Mouse (Mus musculus): ENCODE data around the gene Rassf2. TPM values are rescaled to one million over a fixed set of nuclear protein-coding genes. Genes with fewer than 3 reads are reported as not detected.
A peak's percentile ranks its signal among the peaks of the same experiment; 100 is the strongest.

Gene Rassf2
- total RNA-seq, 1 experiment from 2014 or later, result 49.3 TPM

DNA sequence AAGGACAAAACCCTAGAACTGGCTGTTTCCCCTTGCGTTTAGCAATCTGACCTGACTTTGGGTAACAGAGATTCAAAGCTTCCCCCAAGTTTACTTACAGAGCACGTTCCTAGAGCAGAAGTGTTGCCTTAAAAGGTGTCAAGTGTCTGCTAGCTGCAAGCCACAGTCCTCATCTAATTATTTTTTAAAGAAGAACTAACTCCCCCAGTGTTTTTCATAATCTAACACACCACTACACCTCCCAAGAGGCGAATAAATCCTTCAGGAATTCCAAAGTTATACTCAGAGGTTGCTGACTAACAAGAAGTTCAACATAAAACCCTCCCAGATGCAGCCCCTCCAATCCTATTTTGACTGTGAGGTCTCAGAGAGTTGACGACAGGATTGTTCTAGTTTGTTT lies 21.9 kb downstream of the Rassf2 start:
- ATAC-seq (replicated peaks; ENCODE audit: low read depth, poor library complexity, severe bottlenecking), result no peak

DNA sequence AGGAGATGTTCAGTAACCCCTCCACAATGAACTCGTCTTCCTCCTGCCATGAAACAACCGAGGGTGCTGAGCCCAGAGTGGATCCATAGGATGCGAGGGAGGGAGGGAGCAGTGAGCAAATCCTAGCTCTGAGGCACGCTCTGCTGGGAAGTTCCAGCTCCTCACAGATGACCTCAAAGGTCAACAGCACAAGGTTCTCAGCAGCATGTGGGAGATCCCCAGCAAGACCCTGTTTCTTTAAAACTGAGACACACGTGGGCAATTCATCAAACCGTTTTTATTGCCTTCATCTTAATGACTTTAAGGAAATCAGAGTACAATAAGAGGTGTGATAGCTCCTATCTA lies 22.6 kb downstream of the Rassf2 start:
- ATAC-seq (replicated peaks; ENCODE audit: low read depth, poor library complexity, severe bottlenecking), result no peak

DNA sequence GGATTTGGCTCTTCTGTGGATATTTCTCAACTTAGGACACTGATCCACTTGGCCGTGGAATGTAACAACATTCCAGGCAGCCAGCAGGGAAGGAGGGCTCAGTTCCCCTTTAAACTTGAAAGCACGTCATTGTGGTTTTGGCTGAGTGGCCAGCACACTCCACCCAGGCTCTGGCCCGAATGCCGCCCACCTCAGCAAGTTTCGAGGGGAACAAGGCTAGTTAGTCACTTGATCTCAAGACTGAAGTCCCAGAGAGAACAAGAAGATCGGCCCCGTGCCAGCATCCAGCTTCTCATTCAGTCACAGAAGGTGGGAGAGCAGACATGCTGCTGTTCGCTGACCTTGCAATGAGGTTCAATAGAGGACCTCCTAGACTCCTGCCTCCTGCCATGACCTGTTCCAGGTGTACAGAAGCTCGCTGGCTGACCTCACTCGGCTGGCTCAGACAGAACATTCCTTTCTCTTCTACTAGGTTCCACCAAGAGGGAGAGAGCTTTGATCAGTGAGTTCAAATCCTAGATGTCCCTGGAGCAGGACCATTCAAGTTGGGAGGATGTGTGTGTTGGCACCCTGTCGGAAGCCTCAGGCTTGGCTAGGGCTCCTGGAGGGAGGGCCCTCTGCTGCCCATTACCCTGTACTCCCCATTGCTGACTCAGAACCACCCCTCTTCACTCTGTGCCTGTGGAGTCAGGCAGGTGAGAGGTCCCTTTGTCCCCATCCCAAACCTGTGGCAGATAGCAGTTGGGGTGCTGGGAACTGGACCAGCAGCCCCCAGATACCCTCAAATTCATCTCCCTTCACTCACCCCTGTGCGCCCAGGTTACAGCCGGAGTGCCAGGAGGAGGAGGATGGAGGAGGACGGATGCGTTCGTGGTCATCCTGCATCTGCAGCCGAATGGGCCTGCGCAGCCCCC lies 23.2 kb downstream of the Rassf2 start:
- peak; percentile 87 for ATAC-seq (replicated peaks; ENCODE audit: low read depth, poor library complexity, severe bottlenecking)

DNA sequence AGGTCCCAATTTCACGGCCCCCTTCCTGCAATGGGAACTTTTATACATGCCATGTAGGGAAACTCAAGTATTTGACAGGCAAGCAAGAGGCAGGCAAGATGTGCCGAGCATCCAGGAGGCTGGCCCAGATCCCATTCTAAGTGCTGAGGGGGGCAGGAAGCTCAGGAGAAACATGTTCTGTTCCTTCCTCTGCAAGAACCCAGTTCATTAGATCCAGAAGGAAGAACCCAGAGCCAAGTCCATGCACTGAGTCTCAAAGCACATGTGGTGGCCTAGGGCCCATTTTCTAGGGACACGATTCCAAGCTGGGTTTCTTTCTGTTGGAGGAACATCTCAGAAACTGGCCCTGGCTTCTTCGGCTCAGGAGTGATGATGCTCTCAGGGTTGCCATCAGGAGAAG lies 24.6 kb downstream of the Rassf2 start:
- ATAC-seq (replicated peaks; ENCODE audit: low read depth, poor library complexity, severe bottlenecking), result no peak

DNA sequence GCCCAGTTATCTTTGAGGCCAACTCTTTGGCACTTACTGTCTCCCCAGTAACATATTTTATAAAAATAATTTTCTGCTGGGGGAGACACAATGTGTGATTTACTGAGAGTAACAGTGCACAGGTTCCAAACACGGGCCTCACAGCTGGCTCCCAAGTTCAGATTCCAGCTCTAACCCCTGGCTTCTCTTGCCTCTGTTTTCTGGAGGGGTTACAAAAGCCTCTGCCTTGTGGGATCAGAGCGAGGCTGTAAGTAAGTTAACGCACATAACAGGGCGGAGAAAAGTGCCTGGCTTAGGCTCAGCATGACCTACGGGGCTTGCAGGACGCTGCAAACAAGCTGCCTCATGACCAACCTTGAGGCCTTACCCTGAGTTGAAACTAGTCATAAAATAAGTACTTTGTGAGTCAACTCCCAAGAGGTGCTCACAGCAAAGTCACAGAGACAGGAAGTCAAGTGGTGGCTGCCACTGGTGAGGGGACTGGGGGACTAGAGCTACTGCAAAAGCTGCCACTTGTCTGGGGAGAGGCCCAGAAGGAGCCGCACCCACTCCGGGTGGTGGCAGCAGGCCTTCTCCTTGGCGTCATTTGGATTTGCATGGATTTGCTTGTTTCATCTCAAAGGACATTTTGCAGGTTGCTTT lies 25.4 kb downstream of the Rassf2 start:
- no peak for ATAC-seq (replicated peaks; ENCODE audit: low read depth, poor library complexity, severe bottlenecking)

DNA sequence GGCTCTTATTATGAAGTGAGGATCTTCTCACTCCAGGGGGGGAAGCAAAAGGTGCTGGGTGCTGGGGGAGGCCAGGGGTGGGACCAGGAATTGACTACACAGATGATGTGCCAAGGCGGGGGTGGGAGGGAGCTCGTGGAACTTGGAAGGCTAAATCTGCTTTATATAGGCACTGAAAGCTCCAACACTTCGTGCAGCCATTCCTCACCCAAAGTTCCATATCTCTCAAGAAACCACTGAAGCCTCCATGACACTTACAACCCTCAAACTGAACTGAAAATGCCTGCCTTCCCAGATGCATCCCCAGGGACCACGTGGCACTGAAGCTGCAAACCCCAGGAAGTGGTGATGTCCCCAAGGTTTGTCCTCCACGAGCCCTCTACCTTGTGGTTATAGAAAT lies 26.1 kb downstream of the Rassf2 start:
- no peak for ATAC-seq (replicated peaks; ENCODE audit: low read depth, poor library complexity, severe bottlenecking)

DNA sequence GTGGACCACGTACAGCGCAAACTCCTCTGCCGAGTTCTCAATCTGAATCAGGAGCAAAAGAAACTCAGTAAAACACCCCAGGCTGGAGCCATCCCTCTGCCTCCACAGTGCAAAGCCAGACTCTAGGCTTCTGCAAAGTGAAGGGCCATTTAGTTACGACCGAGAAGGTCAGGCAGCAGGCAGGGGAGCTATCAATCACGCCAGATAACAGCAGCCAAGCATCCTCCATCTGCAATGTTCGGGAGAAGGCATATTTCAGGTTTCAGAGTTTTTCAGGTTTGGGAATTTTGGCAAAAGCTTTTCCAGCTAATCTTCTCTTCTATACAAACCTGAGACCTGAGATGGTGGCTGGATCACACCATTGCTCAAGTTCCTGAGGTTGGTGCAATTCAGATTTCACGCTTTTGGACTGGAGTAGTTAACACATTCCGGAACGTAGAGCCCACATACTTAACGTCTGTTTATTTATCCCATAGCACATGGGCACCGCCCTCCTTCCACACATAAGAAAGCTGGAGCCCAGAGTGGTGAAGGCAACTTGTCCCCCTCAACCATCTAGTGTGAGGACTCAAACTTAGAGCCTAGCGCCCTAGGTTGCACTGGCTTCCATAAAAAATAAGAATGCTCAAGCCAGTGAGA lies 28.2 kb downstream of the Rassf2 start:
- no peak for ATAC-seq (replicated peaks; ENCODE audit: low read depth, poor library complexity, severe bottlenecking)

DNA sequence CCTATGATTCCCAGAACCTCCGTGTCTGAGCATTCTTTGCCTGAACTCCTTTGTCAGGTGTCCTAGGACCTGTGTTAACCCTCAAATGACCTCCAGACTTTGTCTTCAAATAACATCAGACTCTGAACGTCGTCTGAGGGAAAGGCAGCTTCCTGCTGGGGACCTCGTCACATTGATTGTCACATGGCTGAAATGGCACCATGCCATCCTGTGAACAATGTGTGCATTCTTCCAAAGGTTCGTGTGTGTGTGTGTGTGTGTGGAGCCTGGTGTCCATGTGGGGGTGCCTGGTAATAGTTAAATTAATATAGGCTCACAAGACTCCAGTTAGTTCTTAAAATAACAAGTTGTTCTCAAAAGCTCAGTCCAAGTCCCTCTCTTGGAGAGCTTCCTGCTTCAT lies 32.7 kb downstream of the Rassf2 start:
- ATAC-seq (replicated peaks; ENCODE audit: low read depth, poor library complexity, severe bottlenecking), result no peak

DNA sequence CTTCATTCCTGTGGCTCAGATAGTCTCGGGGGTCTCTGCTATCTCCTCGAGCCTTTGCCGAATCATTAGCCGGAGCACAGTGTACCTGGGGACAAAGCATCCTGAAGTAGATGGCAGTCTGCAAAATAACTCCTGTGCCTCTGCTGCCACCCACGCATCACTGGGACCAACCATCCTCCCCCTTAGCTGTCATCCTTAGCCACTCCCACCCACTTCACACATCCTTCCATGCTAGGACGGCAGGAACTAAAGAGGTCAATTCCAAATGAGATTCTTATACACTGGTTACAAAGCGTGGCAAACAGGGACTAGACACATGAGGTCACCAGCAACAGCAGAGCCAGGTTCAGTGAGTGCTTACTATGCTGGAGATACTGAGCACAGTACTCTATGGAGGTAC lies 33.7 kb downstream of the Rassf2 start:
- no peak for ATAC-seq (replicated peaks; ENCODE audit: low read depth, poor library complexity, severe bottlenecking)

DNA sequence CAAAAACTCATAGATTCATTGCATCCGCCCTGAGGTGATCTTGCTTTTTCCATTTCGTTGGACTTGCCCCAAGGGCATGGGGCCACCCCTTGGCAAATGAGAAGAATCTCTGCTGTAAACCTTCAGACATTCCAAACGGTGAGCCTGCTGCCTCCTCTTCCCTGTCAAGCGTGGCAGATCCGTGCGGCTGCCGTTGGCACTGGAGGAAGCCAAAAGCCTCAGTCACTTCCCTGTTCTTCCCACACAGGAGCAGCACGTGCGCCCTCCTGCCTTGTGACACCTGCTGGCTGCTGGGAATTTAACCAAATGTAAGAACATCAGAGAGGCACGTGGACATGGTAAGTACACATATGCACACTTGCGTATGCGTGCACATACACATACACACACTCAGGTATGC lies 34.3 kb downstream of the Rassf2 start:
- ATAC-seq (replicated peaks; ENCODE audit: low read depth, poor library complexity, severe bottlenecking), result peak; percentile 52

DNA sequence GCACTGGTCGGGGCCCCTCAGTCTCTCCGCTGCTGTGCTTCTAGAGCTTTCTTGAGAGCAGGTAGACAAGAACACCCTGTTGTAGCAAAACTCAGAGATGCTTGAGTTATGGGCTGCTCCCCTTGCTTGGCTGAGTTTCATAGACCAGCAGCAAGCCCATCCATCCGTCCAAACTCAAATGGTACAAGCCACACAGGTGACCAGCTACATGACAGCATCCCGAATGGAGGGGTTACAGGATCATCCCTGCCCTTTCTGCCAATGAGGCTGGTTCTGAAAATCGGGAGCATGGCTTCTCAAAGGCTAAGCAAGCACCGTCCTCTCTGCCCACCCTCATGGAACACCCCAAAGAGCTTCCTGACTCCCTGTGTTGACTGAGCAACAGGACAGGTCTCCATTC lies 35.1 kb downstream of the Rassf2 start:
- no peak for ATAC-seq (replicated peaks; ENCODE audit: low read depth, poor library complexity, severe bottlenecking)

DNA sequence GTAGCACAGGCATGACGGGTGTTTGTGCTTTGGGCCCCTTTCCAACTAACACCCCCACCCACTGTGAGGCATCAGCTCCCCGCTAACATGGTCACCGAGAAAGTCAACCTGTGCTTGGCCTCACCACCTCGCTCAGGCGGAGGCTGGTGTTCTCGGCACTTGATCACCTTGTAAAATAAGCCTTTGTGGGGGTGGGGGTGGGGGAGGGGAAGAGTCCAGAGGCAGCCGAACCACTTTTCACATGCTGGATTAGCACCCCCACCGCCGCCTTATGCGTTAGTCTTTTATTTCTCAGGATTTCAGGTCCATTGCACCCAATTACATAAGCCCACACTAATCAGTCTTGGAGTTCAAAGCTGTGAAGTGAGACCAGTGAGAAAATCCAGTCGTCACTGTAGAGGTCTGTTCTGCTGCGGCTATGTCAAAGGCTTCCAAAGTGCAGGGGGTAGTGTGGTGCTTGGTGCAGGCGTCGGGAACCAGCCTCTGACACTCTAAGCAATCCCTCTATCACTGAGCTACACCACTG lies 36.4 kb downstream of the Rassf2 start:
- ATAC-seq (replicated peaks; ENCODE audit: low read depth, poor library complexity, severe bottlenecking), result no peak

DNA sequence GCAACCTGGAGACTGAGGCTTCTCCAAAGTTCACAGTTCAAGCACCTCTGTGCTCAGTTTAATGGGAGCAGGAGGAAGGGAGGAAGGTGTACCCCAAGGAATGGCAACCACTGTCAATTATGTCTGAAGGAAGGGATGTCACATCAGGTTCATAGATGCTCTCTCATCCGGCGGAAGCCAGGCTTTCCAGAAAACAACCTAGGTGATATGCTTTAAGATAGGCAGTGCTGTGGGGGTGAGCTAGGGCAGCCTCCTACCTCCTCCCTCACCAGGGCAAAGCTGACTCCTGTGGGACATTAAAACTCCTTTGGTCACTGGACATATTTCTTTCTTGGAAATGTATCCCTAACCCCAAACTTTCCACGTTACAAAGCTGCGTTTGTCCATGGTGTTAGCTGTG lies 36.9 kb downstream of the Rassf2 start:
- no peak for ATAC-seq (replicated peaks; ENCODE audit: low read depth, poor library complexity, severe bottlenecking)

DNA sequence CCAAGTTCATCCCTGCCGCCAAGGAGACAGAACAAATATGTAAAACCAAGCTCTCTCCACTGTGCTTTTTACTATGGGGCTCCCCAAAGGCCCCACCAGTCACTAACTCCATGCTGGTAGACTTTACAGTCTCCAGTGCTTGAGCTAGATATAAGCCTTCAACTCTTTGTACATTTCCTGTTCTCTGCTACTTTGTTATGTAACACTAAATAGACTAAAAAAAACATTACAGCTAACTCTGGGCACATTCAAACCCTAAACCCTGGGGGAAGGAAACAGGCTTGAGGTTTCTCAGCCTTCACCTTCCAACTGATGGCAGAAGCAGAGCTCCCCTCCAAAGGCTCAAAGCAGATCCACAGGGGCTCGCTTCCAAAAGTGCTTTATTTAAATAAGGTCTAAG lies 37.6 kb downstream of the Rassf2 start:
- peak; percentile 58 for ATAC-seq (replicated peaks; ENCODE audit: low read depth, poor library complexity, severe bottlenecking)

DNA sequence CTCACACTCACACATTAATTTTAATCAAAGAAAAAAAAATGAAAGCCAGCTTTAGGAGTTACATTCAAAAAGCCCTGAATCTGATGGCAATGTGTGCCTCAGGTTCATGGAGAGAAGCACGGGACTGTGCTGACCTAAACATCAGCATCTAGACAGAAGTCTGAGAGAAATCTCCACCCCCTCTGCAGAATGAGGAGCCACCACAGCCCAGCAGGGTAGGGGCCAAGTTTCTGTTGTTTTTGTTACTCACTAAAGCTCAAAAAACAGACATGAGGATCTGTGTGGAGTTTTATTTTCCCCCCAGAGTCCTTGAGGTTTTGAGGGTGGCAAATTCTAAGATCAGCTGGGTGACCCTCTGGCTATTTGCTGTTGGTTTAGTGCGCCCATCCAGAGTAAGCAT lies 41.5 kb downstream of the Rassf2 start:
- no peak for ATAC-seq (replicated peaks; ENCODE audit: low read depth, poor library complexity, severe bottlenecking)

DNA sequence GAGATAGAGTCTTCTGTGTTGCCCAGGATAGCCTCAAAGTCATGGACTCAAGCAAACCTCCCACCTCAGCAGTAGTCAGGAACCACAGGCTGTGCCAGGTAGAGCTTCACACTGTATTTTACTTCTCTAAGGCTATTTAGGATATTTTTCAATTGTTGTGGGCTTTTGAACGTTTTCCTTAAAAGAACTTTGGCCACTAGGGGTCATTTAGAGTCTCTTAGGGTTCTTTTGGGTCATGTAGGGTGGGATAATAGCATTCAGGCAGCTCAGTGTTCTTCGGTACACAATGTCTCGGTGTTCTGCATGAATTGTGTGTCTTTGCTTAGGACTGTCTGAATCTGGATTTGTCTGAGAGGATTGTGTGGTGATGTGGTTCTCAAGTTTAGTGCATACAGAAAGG lies 42.1 kb downstream of the Rassf2 start:
- peak; percentile 36 for ATAC-seq (replicated peaks; ENCODE audit: low read depth, poor library complexity, severe bottlenecking)

DNA sequence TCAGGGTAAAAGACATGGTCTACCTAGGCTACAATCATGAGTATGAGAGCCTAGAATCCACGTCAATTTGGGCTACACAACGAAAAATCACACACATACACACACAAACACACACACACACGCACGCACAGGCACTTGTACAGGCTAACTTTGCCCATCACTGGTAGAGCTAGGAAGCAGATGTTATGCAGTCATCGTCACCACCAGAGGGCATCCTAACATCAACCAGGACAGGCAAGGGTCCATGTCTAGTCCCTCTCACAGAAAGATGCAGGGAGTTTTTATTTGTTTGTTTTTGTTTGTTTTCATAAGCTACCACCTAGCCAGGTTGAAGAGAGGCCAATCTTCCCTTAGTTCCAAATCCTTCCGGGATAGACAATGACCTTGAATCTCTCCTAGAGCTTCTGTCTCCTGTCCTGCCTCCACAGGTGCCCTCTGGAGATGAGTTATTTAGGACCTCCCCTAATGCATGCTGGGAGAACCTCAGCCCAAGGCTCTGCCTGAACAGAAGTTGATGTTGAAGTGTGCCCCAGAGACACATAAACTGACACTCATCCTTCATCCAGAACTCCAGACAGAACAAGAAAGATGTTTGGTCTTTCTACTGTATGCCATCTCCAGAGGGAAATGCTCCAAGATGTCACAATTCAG lies 47.4 kb downstream of the Rassf2 start:
- peak; percentile 92 for ATAC-seq (replicated peaks; ENCODE audit: low read depth, poor library complexity, severe bottlenecking)

DNA sequence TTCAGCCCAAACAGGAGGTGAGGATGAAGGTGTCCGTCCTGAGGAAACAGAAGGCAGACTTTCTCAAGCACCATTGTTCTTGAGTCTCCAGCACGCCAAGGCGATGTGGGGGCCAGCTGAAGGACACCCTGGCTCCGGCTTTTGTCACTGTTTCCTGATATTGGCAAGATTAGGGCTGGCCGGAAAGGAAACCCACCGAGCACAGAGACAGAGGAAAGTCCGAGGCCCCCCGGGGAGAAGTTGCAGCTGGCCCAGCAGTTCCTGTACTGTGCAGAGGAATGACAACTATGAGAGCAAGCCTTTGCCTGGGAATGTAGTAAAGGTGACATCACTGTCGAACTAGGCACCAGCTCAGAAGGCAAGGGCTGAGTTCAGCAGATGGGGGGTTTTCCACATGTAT lies 49.2 kb downstream of the Rassf2 start:
- peak; percentile 22; the same call in 1 of the 2 replicates for ATAC-seq (replicated peaks; ENCODE audit: low read depth, poor library complexity, severe bottlenecking)

DNA sequence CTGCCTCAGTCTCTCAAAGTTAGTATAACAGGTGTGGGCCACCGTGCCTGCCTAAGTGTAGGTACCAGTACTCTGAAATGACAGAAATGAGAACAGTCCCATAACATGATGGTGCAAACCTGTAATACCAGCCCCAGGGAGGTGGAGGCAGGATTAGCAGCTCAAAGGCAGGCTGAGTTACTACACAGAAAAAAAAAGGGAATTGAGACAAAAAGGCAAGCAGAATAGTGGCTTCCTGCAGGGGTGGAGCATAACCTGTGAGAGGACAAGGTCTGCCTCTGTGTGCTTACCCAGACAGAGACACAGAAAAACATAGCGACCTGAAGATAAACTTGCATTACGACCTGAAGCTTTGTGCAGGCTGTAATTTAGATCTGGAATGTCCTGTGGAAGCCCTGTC lies 53.4 kb downstream of the Rassf2 start:
- peak; percentile 60 for ATAC-seq (replicated peaks; ENCODE audit: low read depth, poor library complexity, severe bottlenecking)

DNA sequence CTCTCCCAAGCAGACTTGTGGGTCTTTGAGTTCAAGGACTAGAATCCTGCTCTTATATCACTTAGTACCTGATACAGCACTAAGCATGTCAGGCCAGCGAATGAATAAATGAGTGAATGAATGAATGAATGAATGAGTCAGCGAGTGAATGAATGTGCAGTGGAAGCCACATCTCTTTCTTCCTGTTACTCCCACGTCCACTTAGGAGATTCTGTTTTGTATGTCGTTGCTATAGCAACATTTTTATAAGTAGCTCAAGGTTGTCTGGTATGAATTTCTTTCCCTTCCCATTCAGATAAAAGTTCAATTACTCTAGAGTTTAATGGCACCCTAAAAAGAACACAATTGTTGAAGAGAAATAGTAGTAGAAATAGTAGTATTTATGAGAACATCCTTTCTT lies 59.0 kb downstream of the Rassf2 start:
- ATAC-seq (replicated peaks; ENCODE audit: low read depth, poor library complexity, severe bottlenecking), result no peak

DNA sequence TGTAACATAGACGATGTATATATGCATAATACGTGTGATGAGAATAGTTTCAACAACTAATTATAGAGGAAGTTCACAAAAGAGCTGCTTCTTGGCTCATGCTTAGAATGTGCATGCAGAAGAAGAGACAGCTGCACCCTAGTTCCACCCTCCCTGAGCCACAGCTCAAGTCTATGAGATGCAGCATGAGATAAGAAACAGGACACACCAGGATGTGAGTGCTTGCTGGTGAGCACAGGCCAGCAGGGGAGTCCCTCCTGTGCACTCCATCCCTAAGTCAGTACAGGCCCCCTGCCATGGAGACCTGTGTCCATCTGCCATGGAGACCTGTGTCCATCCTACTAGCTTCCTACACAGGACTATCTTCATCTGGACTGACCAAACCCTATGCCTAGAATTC lies 59.5 kb downstream of the Rassf2 start:
- ATAC-seq (replicated peaks; ENCODE audit: low read depth, poor library complexity, severe bottlenecking), result no peak
